Mouse (Mus musculus): ENCODE results near the gene Rpl13a.

GRCm38 (mm10) chr7:45102940-45103585 lies 25.5 kb downstream of the Rpl13a start:
- TF ChIP-seq CTCF (IDR thresholded peaks at IDR 0.05; ENCODE audit: extremely low read depth, insufficient read length, insufficient replicate concordance, low read depth, low read length) (no peak), POLR2A (IDR thresholded peaks at IDR 0.05; ENCODE audit: low read depth, low read length) (no peak)
